Mouse (Mus musculus): ENCODE data around the gene Top3b. TPM values are rescaled to one million over a fixed set of nuclear protein-coding genes. Genes with fewer than 3 reads are reported as not detected.

Gene Top3b
- 28.9 and 29.4 TPM in 2 replicates for polyA plus RNA-seq (2015; fragmentation: Nextera tagmentation; extraction: Ambion mirVana)

GRCm38 (mm10) chr16:16870617-16871331 is at the start of gene Top3b, which contains the start of gene Vpreb1:
Gene Top3b (plus strand): TSS chr16:16870736.
Gene Vpreb1 (minus strand): TSS chr16:16870843.

GRCm38 (mm10) chr16:16828757-16829615 is 41.5 kb upstream of the Top3b start, which contains the start of gene Spag6l:
Gene Spag6l (minus strand): TSS chr16:16829456.

GRCm38 (mm10) chr16:16863978-16864377 is 6.6 kb upstream of the Top3b start, which contains the start of gene Igll1:
Gene Igll1 (minus strand): TSS chr16:16863985.

GRCm38 (mm10) chr16:16896382-16897055 is 26.0 kb downstream of the Top3b start, which contains the start of gene Ppm1f:
Gene Ppm1f (plus strand): TSS chr16:16896469.

Other genes starting within 250 kb of the Top3b start
- not detected in 2 replicates for gene Olfr19, start 194.3 kb upstream of the Top3b start, polyA plus RNA-seq (2015; fragmentation: Nextera tagmentation; extraction: Ambion mirVana)
- 0.05 TPM in 1 of 2 replicates, not detected in the other for gene Spag6l, start 41.3 kb upstream of the Top3b start, polyA plus RNA-seq (2015; fragmentation: Nextera tagmentation; extraction: Ambion mirVana)
- gene Igll1, start 6.8 kb upstream of the Top3b start, polyA plus RNA-seq (2015; fragmentation: Nextera tagmentation; extraction: Ambion mirVana), result not detected in 2 replicates
- 0.39 and 0.67 TPM in 2 replicates for gene Vpreb1, start 107 bp downstream of the Top3b start, polyA plus RNA-seq (2015; fragmentation: Nextera tagmentation; extraction: Ambion mirVana)
- 10.4 and 10.7 TPM in 2 replicates for gene Ppm1f, start 25.7 kb downstream of the Top3b start, polyA plus RNA-seq (2015; fragmentation: Nextera tagmentation; extraction: Ambion mirVana)
- gene Mapk1, start 112.6 kb downstream of the Top3b start, polyA plus RNA-seq (2015; fragmentation: Nextera tagmentation; extraction: Ambion mirVana), result 91.6 and 99.3 TPM in 2 replicates
- 5.3 and 7.5 TPM in 2 replicates for gene Ypel1, start 199.0 kb downstream of the Top3b start, polyA plus RNA-seq (2015; fragmentation: Nextera tagmentation; extraction: Ambion mirVana)
- 51.8 and 53.1 TPM in 2 replicates for gene Ppil2, start 240.5 kb downstream of the Top3b start, polyA plus RNA-seq (2015; fragmentation: Nextera tagmentation; extraction: Ambion mirVana)

Measured in skeletal muscle tissue, postnatal 0 days (tissue).